Mouse (Mus musculus): ENCODE measurements at regions not wholly inside any gene's neighbourhood (a gene's known extent, or its start where the extent isn't known, plus 50 kb on each side); places are given as distances from the start of the nearest gene placed in this dataset.

DNA sequence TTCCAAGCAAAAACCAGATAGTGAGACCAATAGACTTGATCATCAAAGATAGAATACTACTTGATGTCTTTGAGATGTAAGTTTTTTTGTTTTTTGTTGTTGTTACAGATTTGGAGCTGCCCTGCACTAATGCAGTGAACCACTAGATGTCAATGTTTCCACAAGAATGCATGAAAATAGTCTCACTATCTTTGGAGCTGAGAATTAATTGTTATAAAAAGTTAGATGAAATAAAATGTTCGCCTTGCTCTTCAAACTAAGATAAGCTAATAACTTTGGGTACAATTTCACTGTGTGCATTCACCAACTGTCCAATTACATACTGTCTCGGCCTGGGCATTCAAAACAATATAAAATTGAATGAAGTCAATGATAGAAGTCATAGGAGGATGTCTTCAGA, 223.2 kb upstream of the Agtr1b start:
- DNase-seq = peak; percentile 25

DNA sequence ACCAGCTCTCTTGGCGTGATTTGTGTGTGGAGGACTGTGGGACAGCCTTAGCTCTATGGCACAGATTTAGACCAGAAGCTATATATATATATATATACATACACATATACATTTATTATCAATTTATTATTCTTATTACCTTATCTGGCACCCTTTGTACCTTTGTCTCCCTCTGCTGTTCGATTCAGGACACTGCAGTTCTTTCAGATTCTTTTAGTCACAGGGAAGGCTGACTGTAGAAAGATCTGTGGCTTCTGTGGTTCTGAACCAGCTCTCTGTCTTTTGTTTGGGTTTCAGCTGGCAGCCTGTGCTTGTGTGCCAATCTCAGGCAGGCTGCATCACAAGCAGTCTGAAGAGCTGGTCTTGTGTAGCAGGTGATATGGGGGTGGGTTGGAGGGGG, 184.6 kb upstream of the Agtr1b start:
- no peak for DNase-seq

DNA sequence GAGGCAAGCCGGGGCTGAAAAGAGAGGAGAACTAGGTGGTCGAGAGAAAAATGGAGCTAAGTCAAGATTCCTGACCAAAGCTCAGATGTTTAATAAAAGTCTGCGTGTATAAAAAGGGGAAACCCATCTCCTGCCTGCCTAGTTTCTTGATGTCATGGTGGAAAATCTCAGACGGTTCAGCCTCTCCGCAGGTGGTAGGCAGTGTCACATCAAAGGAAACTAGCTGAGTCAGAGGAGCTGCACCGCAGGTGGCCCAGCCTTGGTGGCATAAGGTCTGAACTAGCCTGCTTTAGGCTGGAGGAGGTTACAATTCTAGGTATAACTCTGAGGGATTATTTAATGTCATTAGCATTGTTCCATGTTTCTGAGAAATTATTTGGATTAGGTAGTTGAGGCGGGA, 177.0 kb upstream of the Agtr1b start:
- no peak for DNase-seq

DNA sequence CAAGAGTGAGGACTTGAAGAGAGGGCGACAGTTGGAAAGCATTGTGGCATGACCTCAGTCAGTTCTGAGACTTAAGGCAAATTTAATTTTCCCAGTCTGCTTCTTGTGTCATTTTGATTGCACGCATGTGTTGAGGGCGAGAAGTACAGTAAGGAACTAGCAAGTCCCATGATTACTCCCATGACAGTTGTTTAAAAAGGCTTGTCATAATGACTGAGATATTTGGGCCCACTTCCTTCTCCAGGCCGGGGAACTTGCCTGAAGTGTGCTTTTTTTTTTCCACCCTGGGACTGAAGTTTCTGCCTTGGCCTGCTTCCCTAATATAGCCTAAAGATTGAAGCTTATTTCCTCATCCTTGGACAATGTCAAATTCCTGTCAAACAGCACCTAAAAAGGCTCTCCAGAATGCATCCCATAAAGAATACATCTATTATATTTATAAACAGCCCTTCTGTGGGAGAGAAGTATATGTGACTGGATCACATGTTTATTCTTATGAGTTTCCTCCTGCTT, 171.6 kb upstream of the Agtr1b start:
- DNase-seq = no peak

DNA sequence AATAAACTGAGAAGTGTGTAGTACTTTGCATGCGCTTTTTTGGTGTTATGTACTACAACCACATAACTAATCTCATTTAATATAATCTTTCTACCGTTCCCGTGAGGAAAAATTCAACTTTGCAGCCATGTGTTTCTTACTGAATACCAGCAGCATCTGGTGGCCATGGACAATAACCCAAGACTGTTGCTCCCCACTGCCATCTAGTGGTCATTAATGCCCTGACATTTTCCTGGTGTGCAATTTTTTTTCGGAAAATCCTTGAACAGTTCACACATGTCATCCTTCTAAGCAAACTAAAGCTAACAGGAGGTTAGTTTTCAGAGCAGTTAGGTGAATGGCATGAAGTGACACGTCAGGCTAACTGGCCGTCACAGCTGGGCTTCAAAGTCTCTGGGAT, 153.8 kb upstream of the Agtr1b start:
- DNase-seq = no peak

DNA sequence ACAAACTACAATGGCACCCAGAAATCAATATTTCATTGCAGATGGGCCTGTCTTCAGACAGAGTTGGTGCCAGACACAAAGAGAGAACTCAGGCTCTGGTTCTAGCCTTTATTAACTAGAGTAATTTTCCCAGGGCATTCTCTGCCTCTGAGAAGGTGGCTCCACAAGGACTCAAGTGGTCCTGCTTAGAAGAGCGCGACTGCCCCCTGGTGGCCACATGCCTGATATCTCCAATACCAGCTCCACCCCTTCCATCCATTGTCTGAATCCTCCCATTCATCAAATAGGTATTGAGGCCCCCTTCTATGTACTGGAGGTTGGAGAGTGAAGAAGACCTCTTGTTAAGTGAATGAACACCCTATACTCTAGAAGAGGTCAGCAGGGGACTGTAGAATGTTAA, 142.2 kb upstream of the Agtr1b start:
- peak; percentile 73 for DNase-seq

DNA sequence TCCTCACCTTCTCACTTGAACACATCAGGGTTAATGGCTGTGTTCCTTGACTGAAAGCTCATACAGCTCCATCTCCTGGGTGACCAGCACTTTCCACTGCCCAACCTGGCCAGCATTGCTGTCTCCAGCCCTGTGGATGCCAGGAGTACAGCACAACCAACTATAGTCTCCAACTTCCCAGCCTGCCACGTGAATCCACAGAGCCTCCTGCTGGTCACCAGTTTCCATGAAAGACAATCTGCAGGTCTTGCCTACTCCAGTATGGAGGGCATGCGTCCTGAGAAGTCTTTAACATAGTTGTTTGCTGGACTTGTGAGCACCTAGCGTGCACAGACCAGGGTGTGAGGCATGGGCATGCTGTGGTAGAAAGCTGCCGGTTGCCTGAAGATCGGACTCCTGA, 138.6 kb upstream of the Agtr1b start:
- DNase-seq = no peak

All from right cerebral cortex, adult 18-20 months (tissue).